Mouse (Mus musculus): ENCODE results near the gene Cntn3. TPM values are rescaled to one million over a fixed set of nuclear protein-coding genes. Genes with fewer than 3 reads are reported as not detected.

The Cntn3 gene
- total and polyA plus RNA-seq, 3 experiments, result not detected

DNA sequence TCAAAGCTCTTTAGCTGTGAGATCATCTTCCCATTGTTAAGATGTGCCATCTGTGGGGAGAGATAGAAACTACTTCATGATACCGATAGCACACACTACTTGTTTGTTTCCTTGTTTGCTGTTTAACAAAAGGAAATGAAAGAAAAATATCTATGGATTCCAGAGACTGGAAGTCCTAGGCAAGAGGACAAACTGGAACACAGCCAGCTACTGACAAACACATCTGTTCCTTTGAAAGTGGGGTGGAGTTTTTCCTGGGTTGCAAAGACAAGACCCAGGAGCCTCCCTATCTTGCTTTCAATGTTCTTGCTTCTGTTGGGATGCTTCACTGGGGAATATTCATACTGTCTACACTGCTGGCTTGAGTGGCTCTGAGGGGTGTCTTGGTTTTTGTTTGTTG lies 5.4 kb downstream of the Cntn3 start:
- DNase-seq (ENCODE audit: low spot score) (no peak), ATAC-seq (ENCODE audit: extremely low read depth, insufficient number of reproducible peaks, low FRiP score, poor library complexity, severe bottlenecking) (no peak)
- TF ChIP-seq CTCF (IDR thresholded peaks at IDR 0.05; ENCODE audit: low read depth, low read length) (no peak), POLR2AphosphoS5 (IDR thresholded peaks at IDR 0.05; ENCODE audit: insufficient replicate concordance, low read depth, low read length) (no peak), GATA2 (IDR thresholded peaks at IDR 0.05; ENCODE audit: borderline replicate concordance, low read depth, low read length) (no peak), GATA1 (IDR thresholded peaks at IDR 0.05; ENCODE audit: borderline replicate concordance, low read length) (no peak), TAL1 (conservative IDR thresholded peaks at IDR 0.05; ENCODE audit: low read depth, low read length) (no peak)
- no peaks in the 10 kb centered on the region for H3K36me3 ChIP-seq (replicated peaks)
- no peaks in the 10 kb centered on the region for H3K27me3 ChIP-seq (ENCODE audit: insufficient read depth, low read length)
- no peak overlapping the region for H3K4me3 ChIP-seq (ENCODE audit: low read depth, low read length)
- no peaks in the 10 kb centered on the region for H3K4me1 ChIP-seq (ENCODE audit: insufficient read depth, low read depth, low read length)
- peaks cover 18% of the 10 kb centered on the region for H3K9me3 ChIP-seq (replicated peaks)

DNA sequence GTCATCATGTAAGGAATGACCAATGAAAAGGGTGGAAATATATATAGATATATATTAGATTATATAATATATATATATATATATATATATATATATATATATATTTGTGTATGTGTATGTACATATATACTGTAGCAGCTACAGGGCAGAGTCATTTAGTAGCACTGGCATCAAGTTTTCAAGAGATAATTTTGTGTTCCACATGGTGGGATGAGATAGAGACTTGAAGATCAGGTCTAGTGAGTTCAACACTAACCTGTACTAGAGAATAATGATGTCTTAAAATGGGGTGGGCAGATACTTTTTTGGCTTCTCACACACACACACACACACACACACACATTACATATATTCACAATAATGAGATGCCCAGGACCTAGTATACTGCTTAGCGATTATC lies 7.7 kb downstream of the Cntn3 start:
- no peaks in the 10 kb centered on the region for H3K36me3 ChIP-seq (replicated peaks)
- TF ChIP-seq POLR2AphosphoS5 (IDR thresholded peaks at IDR 0.05; ENCODE audit: insufficient replicate concordance, low read depth, low read length) (no peak), TAL1 (conservative IDR thresholded peaks at IDR 0.05; ENCODE audit: low read depth, low read length) (no peak), GATA2 (IDR thresholded peaks at IDR 0.05; ENCODE audit: borderline replicate concordance, low read depth, low read length) (no peak), CTCF (IDR thresholded peaks at IDR 0.05; ENCODE audit: low read depth, low read length) (no peak), GATA1 (IDR thresholded peaks at IDR 0.05; ENCODE audit: borderline replicate concordance, low read length) (no peak)
- no peak overlapping the region for H3K4me3 ChIP-seq (ENCODE audit: low read depth, low read length)
- DNase-seq (ENCODE audit: low spot score), result no peak
- H3K4me1 ChIP-seq (ENCODE audit: insufficient read depth, low read depth, low read length), result no peaks in the 10 kb centered on the region
- H3K27me3 ChIP-seq (ENCODE audit: insufficient read depth, low read length), result no peaks in the 10 kb centered on the region
- H3K9me3 ChIP-seq (replicated peaks), result peaks cover 19% of the 10 kb centered on the region
- no peak for ATAC-seq (ENCODE audit: extremely low read depth, insufficient number of reproducible peaks, low FRiP score, poor library complexity, severe bottlenecking)

- Histone ChIP-seq H3K4me3 (ENCODE audit: low read depth, low read length) (no peak overlapping the region; the same call in 1 of the 2 replicates), H3K27me3 (ENCODE audit: insufficient read depth, low read length) (no peaks in the 10 kb centered on the region), H3K9me3 (replicated peaks) (peaks cover 19% of the 10 kb centered on the region), H3K36me3 (replicated peaks) (no peaks in the 10 kb centered on the region), H3K4me1 (ENCODE audit: insufficient read depth, low read depth, low read length) (no peaks in the 10 kb centered on the region)
- no peak for ATAC-seq (ENCODE audit: extremely low read depth, insufficient number of reproducible peaks, low FRiP score, poor library complexity, severe bottlenecking)
- DNase-seq (ENCODE audit: low spot score), result no peak
- no peak for TF ChIP-seq GATA1 (IDR thresholded peaks at IDR 0.05; ENCODE audit: borderline replicate concordance, low read length)
- TF ChIP-seq TAL1 (conservative IDR thresholded peaks at IDR 0.05; ENCODE audit: low read depth, low read length), result no peak
- TF ChIP-seq CTCF (IDR thresholded peaks at IDR 0.05; ENCODE audit: low read depth, low read length), result no peak
- TF ChIP-seq GATA2 (IDR thresholded peaks at IDR 0.05; ENCODE audit: borderline replicate concordance, low read depth, low read length), result no peak
- TF ChIP-seq POLR2AphosphoS5 (IDR thresholded peaks at IDR 0.05; ENCODE audit: insufficient replicate concordance, low read depth, low read length), result no peak
Observed at GRCm38 (mm10) chr6:102564011-102564731, 8.7 kb downstream of the Cntn3 start.

DNA sequence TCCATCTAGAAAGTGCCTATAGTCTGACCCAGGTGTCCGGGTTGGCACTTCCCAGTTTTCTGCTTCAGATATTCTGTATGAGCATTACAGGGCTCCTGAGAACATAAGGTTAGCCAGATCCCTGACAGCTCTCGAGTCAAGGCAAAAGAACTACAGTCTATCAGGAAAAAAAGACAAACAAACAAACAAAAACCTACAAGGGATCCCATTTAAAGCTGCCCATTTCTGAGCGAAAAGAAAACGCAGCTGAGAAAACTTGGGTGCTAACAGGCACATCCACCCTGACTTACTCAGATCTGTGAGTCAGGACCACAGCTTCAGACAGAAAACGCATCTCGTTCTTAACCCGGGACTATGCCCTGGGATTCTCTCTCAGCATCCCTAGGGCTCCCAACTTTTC lies 9.5 kb downstream of the Cntn3 start:
- no peaks in the 10 kb centered on the region for H3K36me3 ChIP-seq (replicated peaks)
- no peaks in the 10 kb centered on the region for H3K27me3 ChIP-seq (ENCODE audit: insufficient read depth, low read length)
- H3K9me3 ChIP-seq (replicated peaks), result peaks cover 19% of the 10 kb centered on the region
- H3K4me3 ChIP-seq (ENCODE audit: low read depth, low read length), result no peak overlapping the region
- ATAC-seq (ENCODE audit: extremely low read depth, insufficient number of reproducible peaks, low FRiP score, poor library complexity, severe bottlenecking) (no peak), DNase-seq (ENCODE audit: low spot score) (no peak)
- no peaks in the 10 kb centered on the region for H3K4me1 ChIP-seq (ENCODE audit: insufficient read depth, low read depth, low read length)
- TF ChIP-seq POLR2AphosphoS5 (IDR thresholded peaks at IDR 0.05; ENCODE audit: insufficient replicate concordance, low read depth, low read length) (no peak), TAL1 (conservative IDR thresholded peaks at IDR 0.05; ENCODE audit: low read depth, low read length) (no peak), GATA1 (IDR thresholded peaks at IDR 0.05; ENCODE audit: borderline replicate concordance, low read length) (no peak), GATA2 (IDR thresholded peaks at IDR 0.05; ENCODE audit: borderline replicate concordance, low read depth, low read length) (no peak), CTCF (IDR thresholded peaks at IDR 0.05; ENCODE audit: low read depth, low read length) (no peak)

GRCm38 (mm10) chr6:102557521-102557920 lies 15.4 kb downstream of the Cntn3 start:
- Histone ChIP-seq H3K4me3 (ENCODE audit: low read depth, low read length) (no peak overlapping the region), H3K9me3 (replicated peaks) (peaks cover 8% of the 10 kb centered on the region; the same call in 1 of the 2 replicates), H3K4me1 (ENCODE audit: insufficient read depth, low read depth, low read length) (no peaks in the 10 kb centered on the region), H3K36me3 (replicated peaks) (no peaks in the 10 kb centered on the region), H3K27me3 (ENCODE audit: insufficient read depth, low read length) (no peaks in the 10 kb centered on the region)
- DNase-seq (ENCODE audit: low spot score), result no peak
- ATAC-seq (ENCODE audit: extremely low read depth, insufficient number of reproducible peaks, low FRiP score, poor library complexity, severe bottlenecking), result no peak
- TF ChIP-seq POLR2AphosphoS5 (IDR thresholded peaks at IDR 0.05; ENCODE audit: insufficient replicate concordance, low read depth, low read length), result no peak
- TF ChIP-seq GATA1 (IDR thresholded peaks at IDR 0.05; ENCODE audit: borderline replicate concordance, low read length), result no peak
- no peak for TF ChIP-seq TAL1 (conservative IDR thresholded peaks at IDR 0.05; ENCODE audit: low read depth, low read length)
- TF ChIP-seq GATA2 (IDR thresholded peaks at IDR 0.05; ENCODE audit: borderline replicate concordance, low read depth, low read length), result no peak
- no peak for TF ChIP-seq CTCF (IDR thresholded peaks at IDR 0.05; ENCODE audit: low read depth, low read length)

DNA sequence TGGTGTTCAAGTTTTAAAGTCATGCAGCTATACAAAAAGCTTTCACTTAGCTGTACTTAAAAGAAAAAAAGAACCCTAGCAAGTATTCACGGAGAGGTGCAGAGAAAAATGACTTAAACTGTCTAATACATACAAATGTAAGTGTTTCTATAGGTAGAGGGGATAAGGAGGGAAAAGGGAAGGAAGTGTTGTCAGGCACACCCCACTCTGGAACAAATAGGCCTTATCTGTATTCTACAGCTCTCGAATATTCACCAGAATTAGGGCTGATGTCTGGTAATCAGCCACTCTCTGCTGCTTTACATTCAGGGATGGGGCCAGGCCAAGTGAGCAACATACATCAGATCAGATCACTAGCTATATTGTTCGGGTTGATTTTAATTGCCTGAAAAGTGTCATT lies 16.4 kb downstream of the Cntn3 start:
- Histone ChIP-seq H3K36me3 (replicated peaks) (no peaks in the 10 kb centered on the region), H3K9me3 (replicated peaks) (peaks cover 6% of the 10 kb centered on the region; the same call in 1 of the 2 replicates), H3K4me3 (ENCODE audit: low read depth, low read length) (no peak overlapping the region), H3K4me1 (ENCODE audit: insufficient read depth, low read depth, low read length) (no peaks in the 10 kb centered on the region), H3K27me3 (ENCODE audit: insufficient read depth, low read length) (no peaks in the 10 kb centered on the region)
- no peak for TF ChIP-seq CTCF (IDR thresholded peaks at IDR 0.05; ENCODE audit: low read depth, low read length)
- no peak for TF ChIP-seq POLR2AphosphoS5 (IDR thresholded peaks at IDR 0.05; ENCODE audit: insufficient replicate concordance, low read depth, low read length)
- TF ChIP-seq GATA1 (IDR thresholded peaks at IDR 0.05; ENCODE audit: borderline replicate concordance, low read length), result no peak
- TF ChIP-seq GATA2 (IDR thresholded peaks at IDR 0.05; ENCODE audit: borderline replicate concordance, low read depth, low read length), result no peak
- no peak for TF ChIP-seq TAL1 (conservative IDR thresholded peaks at IDR 0.05; ENCODE audit: low read depth, low read length)
- ATAC-seq (ENCODE audit: extremely low read depth, insufficient number of reproducible peaks, low FRiP score, poor library complexity, severe bottlenecking) (no peak), DNase-seq (ENCODE audit: low spot score) (no peak)
